Mouse (Mus musculus) thymus, postnatal 14 days (tissue): ENCODE data around the gene Thegl.
"Not testable (repeated sequence)": the region's sequence is repeated elsewhere in the genome, so short reads cannot be mapped to it uniquely, and the experiment has no call there.

Experiments
- DNase-seq: peaks from one replicate; pipeline ENCODE4 v3.0.0; 2021

Gene Thegl

DNA sequence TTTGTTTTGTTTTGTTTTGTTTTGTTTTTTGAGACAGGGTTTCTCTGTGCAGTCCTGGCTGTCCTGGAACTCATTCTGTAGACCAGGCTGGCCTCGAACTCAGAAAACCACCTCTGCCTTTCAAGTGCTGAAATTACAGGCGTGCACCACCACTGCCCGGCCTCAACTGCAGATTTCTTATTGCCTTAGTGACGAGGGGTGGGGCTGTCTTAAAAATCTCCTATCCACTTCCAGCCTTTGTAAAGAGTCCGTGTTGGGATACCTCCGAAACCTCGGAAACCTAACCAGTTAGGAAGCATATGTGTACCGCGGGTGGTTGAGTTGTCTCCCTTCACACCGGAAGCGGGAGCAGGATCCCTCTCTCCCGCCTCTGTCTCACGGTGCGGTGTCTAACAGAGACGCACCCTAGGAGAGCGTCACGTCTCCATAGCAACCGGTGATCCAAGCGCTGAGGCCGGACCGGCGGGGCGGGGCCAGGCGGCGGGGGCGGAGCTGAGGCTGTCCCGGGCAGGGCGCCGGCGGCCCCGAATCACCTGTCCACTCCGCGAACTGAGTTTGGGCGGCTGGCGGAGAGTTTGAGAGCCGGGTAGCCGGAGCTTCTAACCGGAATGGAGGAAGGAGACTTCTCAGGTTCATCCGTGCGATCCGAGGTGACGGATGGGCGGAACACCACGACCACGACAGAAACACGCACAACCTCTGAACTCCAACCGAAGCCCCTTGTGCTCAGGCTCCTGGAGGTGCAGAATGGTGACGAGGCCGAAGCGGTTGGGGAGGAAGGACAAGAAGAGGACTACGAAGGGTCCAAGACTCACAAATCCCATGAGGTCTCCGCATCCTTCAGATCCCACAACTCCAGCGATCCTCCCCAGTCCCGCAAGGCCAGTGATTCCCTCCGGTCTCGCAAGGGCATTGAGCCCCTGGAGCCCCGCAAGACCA, at the start of gene Thegl:
TSS of gene Thegl (plus strand) at position 480 of the 939 bp plus-strand sequence.
- peak; percentile 68 for DNase-seq

DNA sequence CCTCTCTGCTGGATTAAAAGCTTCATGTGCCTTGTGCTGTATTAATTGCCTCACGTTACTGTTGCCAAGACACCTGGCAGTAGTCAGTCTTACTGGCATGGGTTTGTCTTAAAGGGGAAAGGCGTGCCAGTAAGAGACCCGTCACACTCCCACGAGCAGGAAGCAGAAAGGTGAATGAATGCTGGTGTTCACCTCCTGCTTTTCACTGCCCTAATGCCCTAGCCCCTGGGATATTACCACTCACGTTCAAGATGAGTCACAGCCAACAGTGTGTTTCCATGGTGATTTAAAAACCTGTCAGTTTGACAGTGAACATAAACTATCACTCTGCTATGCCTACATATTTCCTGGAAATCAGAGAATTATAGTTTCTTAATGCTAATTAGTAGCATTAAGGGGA, 46.6 kb upstream of the Thegl start:
- no peak for DNase-seq

DNA sequence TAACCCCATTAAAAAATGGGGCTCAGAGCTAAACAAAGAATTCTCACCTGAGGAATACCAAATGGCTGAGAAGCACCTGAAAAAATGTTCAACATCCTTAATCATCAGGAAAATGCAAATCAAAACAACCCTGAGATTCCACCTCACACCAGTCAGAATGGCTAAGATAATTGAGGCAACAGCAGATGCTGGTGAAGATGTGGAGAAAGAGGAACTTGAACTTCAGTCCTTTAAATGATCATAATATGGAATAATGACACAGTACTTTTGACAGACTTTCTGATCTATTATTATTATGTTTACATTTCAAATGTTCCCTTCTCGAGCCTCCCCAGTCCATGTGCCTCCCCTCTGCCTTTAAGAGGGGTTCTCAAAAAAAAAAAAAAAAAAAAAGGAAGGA, 44.7 kb upstream of the Thegl start:
- not testable (repeated sequence) for DNase-seq

DNA sequence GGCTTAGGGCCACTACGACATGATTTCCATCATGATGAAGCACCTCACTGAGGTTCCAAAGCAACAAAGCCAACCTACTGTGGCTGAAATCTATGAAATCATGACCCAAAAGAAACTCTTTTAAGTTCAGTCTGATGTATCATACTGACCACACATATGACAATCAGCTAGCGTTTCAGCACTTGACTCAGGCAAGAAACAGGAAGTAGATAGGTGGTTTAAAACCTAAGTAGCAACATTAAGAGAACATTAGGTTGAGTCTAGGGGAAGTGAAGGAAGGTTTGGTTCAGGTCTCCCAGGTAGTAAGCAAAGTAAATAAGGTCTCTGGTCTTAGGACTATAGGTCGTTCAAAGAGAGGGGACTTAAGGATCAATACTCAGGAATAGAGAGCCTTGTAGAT, 42.3 kb upstream of the Thegl start:
- no peak for DNase-seq

DNA sequence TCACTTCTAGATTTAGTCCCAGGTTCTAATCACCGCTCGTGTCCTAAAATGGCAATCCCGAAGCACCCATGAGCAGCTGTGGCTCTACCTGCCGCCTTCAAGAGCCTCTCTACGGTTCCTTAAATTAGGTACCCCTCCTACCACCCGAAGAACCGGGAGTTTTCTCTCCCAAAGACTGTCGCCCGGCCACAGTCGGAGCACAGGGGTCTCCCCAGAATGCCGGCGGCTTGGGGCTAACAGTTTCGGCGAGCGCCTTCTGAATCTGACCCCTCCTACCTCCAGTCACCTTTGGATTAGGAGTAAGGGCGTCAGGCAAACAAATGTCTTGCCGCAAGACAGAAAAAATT, 41.6 kb upstream of the Thegl start:
- no peak for DNase-seq

DNA sequence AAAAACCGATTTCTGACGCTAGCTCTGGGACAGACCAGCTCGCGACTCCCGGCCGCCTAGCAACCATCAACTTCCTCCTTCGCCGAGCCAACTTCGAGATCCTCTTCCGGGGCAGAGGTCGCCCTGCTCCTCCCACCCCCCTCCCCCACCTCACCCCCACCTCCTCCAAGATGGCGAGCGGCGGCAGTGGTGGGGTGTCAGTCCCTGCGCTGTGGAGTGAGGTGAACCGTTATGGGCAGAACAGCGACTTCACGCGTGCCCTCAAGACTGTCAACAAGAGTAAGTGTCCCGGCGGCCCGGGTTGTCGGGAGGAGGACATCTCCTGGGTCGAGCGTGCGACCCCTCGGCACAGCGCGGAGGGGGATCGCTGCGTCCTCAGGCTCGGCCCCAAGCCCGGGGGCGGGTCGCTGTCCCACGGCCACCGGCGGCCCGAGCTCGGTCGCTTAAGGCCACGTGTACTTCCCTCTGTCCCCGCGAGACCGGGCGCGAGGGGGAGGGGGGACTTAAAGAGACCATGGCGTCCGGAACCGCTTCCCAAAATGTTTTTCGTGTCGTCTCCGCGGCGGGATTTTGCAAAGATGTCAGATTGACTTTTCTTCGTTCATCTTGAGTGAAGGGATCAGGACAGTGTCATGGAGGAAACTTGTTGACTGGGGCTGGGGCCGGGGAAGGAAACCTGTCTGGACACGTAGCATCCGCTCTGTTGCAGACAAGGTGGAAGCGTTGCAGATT, 41.1 kb upstream of the Thegl start, which contains the start of gene Srp72:
TSS of gene Srp72 (plus strand) at position 130 of the 732 bp plus-strand sequence.
- peak; percentile 87 for DNase-seq

DNA sequence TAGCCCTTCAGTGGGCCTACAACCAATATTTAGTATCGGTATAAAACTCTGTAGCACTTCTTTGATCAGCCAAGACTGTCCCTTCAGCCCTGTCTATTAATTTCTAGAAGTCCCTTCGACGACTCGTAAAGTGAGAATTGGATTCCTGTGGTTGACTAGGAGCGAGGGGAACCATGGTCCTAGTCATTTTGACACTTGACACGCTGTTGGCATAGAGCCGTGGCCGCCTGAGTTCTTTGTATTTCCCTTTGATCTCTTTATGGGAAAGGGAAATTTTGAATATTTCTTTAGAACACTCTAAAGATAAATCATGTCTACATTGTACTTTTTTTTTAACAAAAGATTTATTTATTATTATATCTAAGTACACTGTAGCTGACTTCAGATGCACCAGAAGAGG, 40.1 kb upstream of the Thegl start:
- no peak for DNase-seq

DNA sequence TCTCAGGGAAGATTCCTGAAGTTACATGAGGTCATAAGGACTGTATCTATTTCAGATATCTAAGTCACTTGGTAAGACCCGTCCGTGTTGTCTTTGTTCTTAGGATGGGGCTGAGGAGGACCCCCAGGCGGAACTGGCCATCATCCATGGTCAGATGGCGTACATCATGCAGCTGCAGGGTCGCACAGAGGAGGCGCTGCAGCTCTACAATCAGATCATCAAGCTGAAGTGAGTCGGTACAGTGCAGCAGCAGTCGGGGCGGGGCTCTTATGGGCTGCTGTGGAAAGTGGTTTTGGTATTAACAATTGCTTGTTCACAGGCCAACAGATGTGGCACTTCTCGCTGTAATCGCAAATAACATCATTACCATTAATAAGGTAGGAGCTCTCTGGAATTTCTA, 31.8 kb upstream of the Thegl start:
- no peak for DNase-seq

DNA sequence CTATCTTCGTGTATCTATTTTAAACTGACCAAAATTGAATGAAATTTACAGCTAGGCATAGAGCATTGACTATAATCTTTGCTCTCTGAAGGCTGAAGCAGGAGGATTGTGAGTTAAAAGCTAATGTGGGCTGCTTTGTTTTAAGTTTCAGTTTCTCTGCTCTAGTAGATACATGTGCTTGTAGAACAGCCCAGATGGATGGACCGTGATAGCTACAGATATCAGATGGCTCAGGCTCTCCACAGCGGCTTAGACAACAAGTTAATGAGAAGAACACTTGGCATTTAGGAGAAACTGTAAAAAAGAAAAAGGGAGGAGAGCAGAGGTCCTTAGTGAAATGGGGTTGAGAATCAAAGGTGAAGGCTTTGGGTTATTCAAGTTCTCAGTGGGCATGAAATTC, 25.0 kb upstream of the Thegl start:
- DNase-seq: no peak

DNA sequence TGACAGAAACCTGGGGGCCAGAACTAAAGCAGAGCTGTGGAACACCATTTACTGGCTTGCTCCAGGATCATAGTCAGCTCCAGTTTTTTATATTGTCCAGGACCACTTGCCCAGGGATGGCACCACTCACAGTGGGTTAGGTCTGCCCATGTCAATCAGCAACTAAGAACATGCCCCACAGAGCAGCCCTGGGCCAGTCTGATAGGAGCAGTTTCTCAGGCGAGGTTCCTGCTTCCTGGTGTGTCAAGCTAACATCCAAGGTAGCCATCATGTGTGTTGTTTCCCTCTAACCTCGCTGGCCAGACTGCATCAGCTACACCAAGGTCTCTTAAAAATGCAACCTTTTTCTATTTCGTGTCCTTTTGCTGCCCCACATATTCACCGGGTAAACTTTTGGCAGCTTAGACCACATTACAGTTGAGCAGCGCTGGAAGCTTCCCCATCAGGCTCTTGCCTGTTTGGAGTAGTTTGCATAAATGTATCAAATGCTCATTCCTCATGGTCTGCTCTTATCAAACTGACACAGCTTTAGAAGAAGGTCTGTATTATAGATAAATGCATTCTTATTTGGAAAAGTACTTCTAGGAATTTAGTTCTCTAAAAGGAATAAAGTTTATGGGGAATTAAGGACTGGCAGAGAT, 22.5 kb upstream of the Thegl start:
- DNase-seq: no peak

DNA sequence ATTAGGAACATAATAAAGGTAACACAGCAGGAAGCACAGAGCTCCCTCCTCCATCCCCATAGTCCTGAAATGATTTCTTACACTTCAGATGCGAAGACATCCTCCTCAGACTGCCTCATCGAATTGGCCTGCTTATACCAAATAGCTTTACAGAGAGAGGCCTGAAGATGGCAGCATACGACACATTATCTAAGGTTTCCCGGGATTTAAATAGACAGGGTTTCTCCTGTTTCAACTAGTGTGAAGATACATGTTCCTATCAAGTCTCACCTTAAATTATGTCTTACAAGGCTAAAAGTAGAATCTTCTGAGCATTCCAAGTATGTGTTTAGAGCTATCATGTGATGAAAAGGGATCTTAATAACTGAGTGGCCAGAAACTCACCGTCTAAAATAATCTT, 17.4 kb upstream of the Thegl start:
- DNase-seq: no peak

DNA sequence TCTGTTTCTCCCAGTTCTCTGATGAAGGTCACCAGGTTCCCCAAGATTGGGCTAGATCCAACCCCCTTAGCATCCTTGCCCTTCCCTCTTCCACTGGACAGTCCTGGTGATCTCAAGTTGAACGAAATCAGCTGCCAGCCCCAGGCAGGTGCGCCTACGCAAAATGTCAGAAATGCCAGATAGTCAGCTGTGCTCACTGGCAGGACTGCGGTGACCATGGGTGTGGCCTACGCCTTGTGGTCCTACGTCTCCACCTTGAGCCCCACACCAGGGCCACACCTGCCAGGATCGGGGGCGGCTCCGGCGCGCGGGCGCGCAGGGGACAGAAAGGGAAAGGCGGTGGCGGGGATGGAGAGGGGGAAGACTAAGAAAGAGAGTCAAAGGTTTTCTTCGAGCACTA, 14.6 kb upstream of the Thegl start:
- DNase-seq: no peak

DNA sequence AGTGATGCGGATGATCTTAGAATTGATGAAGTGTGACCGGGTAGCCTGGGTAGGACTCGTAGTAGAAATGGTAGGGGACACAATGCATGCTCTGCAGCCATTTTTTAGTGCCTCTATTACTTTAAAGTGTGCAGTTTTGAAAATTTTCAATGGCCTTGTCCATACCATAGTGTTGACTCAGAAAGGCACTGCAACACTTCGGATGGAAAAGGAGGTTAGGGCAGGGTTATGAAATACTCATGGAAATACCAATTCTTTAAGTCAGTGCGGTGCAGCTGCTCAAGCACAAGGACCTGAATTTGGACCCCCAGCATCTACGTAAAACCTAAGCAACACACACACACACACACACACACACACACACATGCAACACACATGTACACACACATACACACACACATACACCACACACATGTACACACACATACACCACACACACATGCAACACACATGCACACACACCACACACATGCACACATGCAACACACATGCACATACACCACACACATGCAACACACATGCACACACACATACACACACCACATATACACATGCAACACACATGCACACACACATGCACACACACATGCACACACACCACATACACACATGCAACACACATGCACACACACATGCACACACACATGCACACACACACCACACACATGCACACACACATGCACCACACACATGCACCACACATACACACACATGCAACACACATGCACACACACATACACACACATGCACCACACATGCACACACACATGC, 11.6 kb upstream of the Thegl start, which contains the start of gene Arl9:
TSS of gene Arl9 (plus strand) at position 5 of the 771 bp plus-strand sequence.
- DNase-seq: no peak

DNA sequence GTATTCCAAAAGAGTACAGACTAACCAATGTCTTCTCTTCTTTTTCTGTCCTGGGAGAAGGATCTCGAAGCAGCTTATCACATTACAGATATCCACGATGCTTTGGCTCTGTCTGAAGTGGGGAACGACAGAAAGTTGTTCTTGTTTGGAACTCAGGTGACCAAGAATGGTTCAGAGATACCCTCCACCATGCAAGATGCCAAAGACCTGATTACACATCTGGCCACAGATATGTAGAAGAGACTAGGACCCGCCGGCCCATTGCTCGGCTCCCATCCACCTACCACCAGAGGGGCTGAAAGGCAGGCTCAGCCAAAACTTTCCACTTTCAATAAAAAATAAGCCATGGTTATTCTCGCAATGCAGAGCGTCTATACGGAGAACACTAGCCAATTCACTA, 5.5 kb upstream of the Thegl start:
- no peak for DNase-seq

DNA sequence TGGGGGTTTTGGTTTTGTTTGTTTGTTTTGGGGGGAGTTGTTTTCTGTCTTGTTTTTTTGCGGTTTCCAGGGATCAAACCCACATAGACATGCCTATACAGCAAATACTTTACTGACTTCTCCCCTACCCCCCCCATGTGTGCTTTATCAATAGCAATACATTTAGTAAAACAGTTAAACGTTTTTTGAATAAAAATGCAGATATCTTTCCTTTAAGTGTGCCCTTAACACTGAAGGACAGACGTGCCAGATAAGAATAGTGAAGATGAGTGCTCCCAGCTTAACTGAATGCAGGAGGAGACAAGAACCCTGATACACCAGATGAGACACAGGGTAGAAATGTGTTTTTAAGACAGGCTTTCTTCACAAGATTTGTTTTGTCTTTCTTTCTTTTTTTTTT, 4.7 kb upstream of the Thegl start:
- DNase-seq: no peak

DNA sequence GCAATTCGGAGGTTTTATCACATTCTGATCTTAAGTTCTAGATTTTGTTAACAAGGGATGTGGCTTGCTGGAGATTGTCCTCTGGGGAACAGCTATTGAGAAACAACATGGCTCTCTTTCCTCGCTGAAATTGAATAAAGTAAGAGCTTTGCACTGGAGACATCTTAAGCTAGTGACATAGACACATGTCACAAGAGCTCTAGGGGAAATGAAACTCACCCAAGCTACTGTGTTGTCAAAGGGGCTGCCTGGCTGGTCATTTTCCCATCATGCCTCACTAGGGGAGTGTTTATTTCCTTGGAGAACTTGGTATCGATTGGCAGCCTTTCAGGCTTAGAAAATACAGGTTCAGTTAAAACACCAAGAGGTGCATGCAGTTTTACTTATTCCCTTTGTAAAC, 2.7 kb upstream of the Thegl start:
- DNase-seq: no peak

DNA sequence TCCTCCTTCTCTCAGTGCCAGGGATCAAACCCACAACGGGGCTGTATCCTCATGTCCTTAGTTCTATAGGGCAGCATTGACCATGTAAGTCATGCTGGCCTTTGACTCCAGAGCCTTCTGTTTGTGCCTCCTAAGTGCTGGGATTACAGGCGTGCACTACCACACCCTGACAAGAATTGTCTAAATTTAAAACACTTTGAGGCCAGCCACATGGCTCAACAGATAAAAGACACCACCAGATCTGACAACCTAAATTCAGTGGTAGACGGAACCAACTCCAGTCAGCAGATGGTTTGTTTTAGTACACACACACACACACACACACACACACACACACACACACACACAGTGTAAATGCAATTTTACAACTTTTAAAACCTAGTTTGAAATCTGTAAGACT, 12.2 kb downstream of the Thegl start:
- no peak for DNase-seq

DNA sequence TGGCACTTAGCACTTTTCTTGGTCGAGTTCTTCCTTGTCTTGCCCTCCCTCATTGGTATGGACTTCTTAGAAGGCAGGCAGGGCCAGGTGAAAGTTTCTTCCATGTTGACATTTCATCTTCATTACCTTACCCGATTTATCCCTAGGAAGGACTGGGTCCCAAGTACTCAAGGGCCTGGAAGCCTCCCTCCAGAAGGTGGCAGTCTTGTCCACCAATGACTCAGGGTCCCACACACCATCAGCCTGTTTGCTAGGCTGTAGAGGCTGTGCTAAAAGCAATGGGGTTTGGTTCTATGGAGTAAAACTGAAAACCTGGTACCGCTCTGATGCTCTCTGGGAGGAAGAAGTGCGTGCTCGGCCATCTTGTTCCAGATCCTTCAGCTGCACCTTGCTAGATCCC, 13.9 kb downstream of the Thegl start:
- peak; percentile 43 for DNase-seq

DNA sequence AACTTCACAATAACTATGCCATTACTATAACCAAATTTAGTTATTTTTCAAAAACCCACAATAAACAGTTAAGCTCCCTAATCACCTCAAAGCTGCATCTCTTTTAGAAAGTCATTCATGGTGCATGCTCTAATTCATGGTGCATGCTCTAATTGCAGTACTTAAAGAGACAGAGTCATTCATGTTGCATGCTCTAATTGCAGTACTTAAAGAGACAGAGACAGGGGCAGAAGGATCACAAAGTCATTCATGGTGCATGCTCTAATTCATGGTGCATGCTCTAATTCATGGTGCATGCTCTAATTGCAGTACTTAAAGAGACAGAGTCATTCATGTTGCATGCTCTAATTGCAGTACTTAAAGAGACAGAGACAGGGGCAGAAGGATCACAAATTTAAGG, 19.3 kb downstream of the Thegl start:
- not testable (repeated sequence) for DNase-seq

DNA sequence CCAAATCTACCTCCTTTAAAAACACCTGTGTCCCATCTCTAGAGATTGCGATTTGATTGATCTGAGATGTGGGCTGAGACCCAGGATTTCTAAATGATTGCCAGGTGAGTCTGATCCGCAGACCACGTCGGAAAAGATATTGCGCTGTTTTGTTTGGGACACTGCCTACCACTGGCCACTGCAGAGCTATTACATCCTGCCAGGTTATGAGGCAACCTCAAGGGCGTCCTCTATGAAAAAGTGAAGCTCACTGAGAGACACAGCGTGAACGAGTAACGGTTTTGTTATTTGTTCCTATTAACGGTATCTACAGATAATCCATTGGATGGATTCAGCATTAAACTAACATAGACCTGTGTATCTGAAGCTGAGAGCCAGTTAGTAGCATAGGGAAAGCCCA, 22.6 kb downstream of the Thegl start:
- DNase-seq: no peak

DNA sequence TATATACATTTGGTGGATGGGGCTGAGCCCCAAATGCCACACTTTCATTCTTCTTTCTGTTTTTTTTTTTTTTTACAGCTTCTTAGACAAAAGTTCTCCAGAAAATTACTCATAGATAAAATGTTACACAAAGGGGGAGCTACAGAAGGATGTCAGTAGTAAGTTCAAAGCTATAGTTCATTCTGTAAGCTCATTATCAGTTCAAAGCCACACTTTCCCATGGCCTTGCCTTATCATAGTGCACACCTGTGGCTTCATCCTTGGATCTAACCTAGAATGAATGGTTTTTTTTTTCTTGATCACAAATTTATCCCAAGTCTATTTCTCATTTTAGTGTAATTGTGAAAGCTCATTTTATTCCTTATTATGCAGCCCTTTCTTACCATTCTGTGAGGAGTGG, 23.6 kb downstream of the Thegl start:
- no peak for DNase-seq

DNA sequence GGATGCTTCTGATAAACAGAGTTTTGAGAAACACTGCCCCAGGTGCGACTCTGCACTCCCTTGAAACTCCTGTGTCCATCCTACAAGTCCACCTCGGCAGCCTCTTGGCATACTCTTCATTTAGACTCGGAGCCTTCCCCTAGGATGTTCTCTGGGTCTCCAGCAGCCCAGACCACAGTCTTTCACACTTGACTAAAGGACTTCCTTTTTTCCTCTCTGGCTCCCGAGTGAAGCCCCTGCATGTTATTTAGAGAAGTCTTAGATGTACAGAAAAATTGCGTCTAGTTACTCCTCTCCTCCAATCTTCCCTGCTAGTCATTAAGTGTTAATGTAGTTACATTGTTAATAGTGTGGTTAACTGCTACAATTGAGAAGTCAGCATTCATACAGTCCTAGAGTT, 28.5 kb downstream of the Thegl start:
- DNase-seq: no peak

DNA sequence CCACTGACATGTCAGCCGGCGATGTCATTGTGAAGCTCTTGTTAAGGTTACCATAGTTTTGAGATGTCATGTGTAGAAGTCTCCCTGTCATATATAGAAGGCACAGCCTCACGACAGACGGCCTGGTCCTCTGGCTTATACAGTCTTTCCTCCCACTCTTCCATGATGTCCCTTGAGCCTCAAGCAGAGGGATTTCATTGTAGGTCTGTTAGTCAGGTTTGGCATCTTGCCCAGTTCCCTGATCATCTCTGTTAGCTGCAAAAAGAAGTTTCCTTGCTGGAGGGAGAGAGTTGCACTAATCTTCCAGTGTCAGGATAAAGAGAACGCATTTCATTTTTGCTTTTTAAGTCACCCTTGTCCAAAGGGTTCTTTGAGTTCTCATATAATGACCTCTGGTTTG, 36.8 kb downstream of the Thegl start:
- no peak for DNase-seq
